Mouse (Mus musculus): ENCODE data around the gene Dap. TPM values are rescaled to one million over a fixed set of nuclear protein-coding genes. Genes with fewer than 3 reads are reported as not detected.

The Dap gene
- polyA plus RNA-seq, 1 experiment from 2014 or later: 54.2 TPM

- Histone ChIP-seq H3K36me3 (ENCODE audit: control insufficient read depth, insufficient read depth) (no peaks in the 10 kb centered on the region), H3K27ac (ENCODE audit: low read length) (no peak overlapping the region), H3K9ac (ENCODE audit: low read depth, low read length) (no peak overlapping the region), H3K9me3 (replicated peaks; ENCODE audit: control insufficient read depth, low read length) (no peaks in the 10 kb centered on the region), H3K4me3 (ENCODE audit: low read depth, low read length) (no peak overlapping the region), H3K27me3 (ENCODE audit: control insufficient read depth, insufficient read depth, low read depth, low read length) (peaks cover 17% of the 10 kb centered on the region), H3K4me2 (ENCODE audit: low read depth, low read length) (no peak overlapping the region), H3K4me1 (ENCODE audit: control insufficient read depth, low read depth, low read length) (no peaks in the 10 kb centered on the region)
- ATAC-seq (ENCODE audit: low read depth): no peak
- 13% methylated on average over 40 of the region's 40 CpGs for WGBS (ENCODE audit: insufficient replicate concordance)
Measured at GRCm38 (mm10) chr15:31296882-31297776, 73.0 kb downstream of the Dap start.

DNA sequence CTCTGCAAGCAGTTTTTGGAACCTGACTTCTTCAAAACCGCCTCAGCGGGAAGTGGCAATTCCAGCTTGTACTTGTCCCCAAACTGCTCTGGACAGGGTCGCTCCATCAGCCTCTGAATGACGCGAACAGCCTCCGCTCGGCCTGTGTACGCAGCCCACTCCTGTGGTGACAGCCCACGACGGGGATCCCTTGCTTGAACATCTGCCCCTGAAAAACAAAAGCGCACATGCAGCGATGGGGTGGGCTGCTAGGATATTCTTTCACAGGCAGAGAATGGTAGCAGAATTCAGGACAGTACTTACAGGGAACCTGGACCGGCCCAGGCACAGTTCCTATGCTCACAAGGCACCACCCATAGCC, 73.6 kb downstream of the Dap start:
- Histone ChIP-seq H3K27ac (ENCODE audit: low read length) (no peak overlapping the region), H3K27me3 (ENCODE audit: control insufficient read depth, insufficient read depth, low read depth, low read length) (peaks cover 17% of the 10 kb centered on the region), H3K4me2 (ENCODE audit: low read depth, low read length) (no peak overlapping the region), H3K36me3 (ENCODE audit: control insufficient read depth, insufficient read depth) (no peaks in the 10 kb centered on the region), H3K9ac (ENCODE audit: low read depth, low read length) (no peak overlapping the region), H3K9me3 (replicated peaks; ENCODE audit: control insufficient read depth, low read length) (no peaks in the 10 kb centered on the region), H3K4me1 (ENCODE audit: control insufficient read depth, low read depth, low read length) (no peaks in the 10 kb centered on the region), H3K4me3 (ENCODE audit: low read depth, low read length) (no peak overlapping the region)
- WGBS (ENCODE audit: insufficient replicate concordance): 33% methylated on average over 13 of the region's 13 CpGs
- ATAC-seq (ENCODE audit: low read depth): no peak

GRCm38 (mm10) chr15:31299258-31299917, 75.3 kb downstream of the Dap start:
- Histone ChIP-seq H3K27ac (ENCODE audit: low read length) (no peak overlapping the region), H3K4me1 (ENCODE audit: control insufficient read depth, low read depth, low read length) (no peaks in the 10 kb centered on the region), H3K36me3 (ENCODE audit: control insufficient read depth, insufficient read depth) (no peaks in the 10 kb centered on the region), H3K4me2 (ENCODE audit: low read depth, low read length) (no peak overlapping the region), H3K4me3 (ENCODE audit: low read depth, low read length) (no peak overlapping the region), H3K27me3 (ENCODE audit: control insufficient read depth, insufficient read depth, low read depth, low read length) (peaks cover 17% of the 10 kb centered on the region), H3K9ac (ENCODE audit: low read depth, low read length) (no peak overlapping the region), H3K9me3 (replicated peaks; ENCODE audit: control insufficient read depth, low read length) (no peaks in the 10 kb centered on the region)
- no peak for ATAC-seq (ENCODE audit: low read depth)
- WGBS (ENCODE audit: insufficient replicate concordance): 21% methylated on average over 6 of the region's 6 CpGs

GRCm38 (mm10) chr15:31302293-31302990, 78.3 kb downstream of the Dap start:
- WGBS (ENCODE audit: insufficient replicate concordance): 65% methylated on average over 12 of the region's 12 CpGs
- Histone ChIP-seq H3K27me3 (ENCODE audit: control insufficient read depth, insufficient read depth, low read depth, low read length) (peaks cover 7% of the 10 kb centered on the region), H3K36me3 (ENCODE audit: control insufficient read depth, insufficient read depth) (no peaks in the 10 kb centered on the region), H3K4me1 (ENCODE audit: control insufficient read depth, low read depth, low read length) (no peaks in the 10 kb centered on the region), H3K4me3 (ENCODE audit: low read depth, low read length) (no peak overlapping the region), H3K27ac (ENCODE audit: low read length) (no peak overlapping the region), H3K9ac (ENCODE audit: low read depth, low read length) (no peak overlapping the region), H3K4me2 (ENCODE audit: low read depth, low read length) (no peak overlapping the region), H3K9me3 (replicated peaks; ENCODE audit: control insufficient read depth, low read length) (no peaks in the 10 kb centered on the region)
- ATAC-seq (ENCODE audit: low read depth): no peak

- H3K27ac ChIP-seq (ENCODE audit: low read length): no peak overlapping the region
- no peak for ATAC-seq (ENCODE audit: low read depth)
- no peak overlapping the region for H3K9ac ChIP-seq (ENCODE audit: low read depth, low read length)
Measured at GRCm38 (mm10) chr15:31304302-31304701, 80.2 kb downstream of the Dap start.

DNA sequence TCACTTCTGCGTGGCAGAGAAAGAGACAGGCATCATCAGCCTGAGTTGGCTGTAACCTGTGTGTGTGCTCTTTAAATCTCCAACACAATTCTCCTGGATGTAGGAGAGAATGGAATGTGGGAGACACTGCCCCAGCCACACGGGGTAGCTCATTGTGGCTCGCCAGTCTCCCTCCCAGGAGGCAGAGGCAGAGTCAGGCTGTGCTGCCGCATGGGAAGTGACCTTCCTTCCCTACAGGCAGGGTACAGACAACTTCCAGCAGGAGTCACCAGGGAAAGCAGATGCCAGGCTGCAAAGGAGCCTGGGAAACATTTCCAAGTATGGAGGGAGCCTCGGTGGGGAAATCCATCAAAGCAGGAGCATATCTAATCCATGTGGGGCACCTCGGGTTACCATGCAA, 81.1 kb downstream of the Dap start:
- Histone ChIP-seq H3K9ac (ENCODE audit: low read depth, low read length) (no peak overlapping the region), H3K9me3 (replicated peaks; ENCODE audit: control insufficient read depth, low read length) (no peaks in the 10 kb centered on the region), H3K4me1 (ENCODE audit: control insufficient read depth, low read depth, low read length) (no peaks in the 10 kb centered on the region), H3K36me3 (ENCODE audit: control insufficient read depth, insufficient read depth) (no peaks in the 10 kb centered on the region), H3K27me3 (ENCODE audit: control insufficient read depth, insufficient read depth, low read depth, low read length) (no peaks in the 10 kb centered on the region), H3K4me2 (ENCODE audit: low read depth, low read length) (no peak overlapping the region), H3K4me3 (ENCODE audit: low read depth, low read length) (no peak overlapping the region), H3K27ac (ENCODE audit: low read length) (no peak overlapping the region)
- no peak for ATAC-seq (ENCODE audit: low read depth)
- 62% methylated on average over 6 of the region's 6 CpGs for WGBS (ENCODE audit: insufficient replicate concordance)

More at GRCm38 (mm10) chr15:31304302-31304701, 80.2 kb downstream of the Dap start:
- Histone ChIP-seq H3K9me3 (replicated peaks; ENCODE audit: control insufficient read depth, low read length) (no peaks in the 10 kb centered on the region), H3K36me3 (ENCODE audit: control insufficient read depth, insufficient read depth) (no peaks in the 10 kb centered on the region), H3K4me3 (ENCODE audit: low read depth, low read length) (no peak overlapping the region), H3K4me2 (ENCODE audit: low read depth, low read length) (no peak overlapping the region), H3K4me1 (ENCODE audit: control insufficient read depth, low read depth, low read length) (no peaks in the 10 kb centered on the region), H3K27me3 (ENCODE audit: control insufficient read depth, insufficient read depth, low read depth, low read length) (no peaks in the 10 kb centered on the region)
- WGBS (ENCODE audit: insufficient replicate concordance): 41% methylated on average over 3 of the region's 3 CpGs

DNA sequence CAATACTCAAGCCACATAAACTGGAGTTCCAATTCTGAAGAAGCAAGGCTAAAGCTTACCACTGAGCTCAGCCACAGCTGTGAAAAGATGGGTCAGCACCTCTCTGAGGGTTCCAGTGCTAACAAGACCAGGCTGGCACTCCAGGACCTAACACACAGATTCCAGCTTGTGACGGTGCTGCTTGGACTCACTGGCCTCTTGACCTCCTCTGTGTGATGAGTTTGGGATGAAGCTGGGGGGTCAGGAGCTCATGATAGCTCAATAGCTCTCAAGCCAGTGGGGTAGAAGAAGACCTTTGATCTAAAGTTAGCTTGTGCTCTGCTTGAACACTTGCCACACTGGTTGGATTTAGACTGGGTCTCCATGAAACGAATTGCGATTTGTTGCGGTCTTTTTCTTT, 82.6 kb downstream of the Dap start:
- Histone ChIP-seq H3K9ac (ENCODE audit: low read depth, low read length) (no peak overlapping the region), H3K27ac (ENCODE audit: low read length) (no peak overlapping the region), H3K27me3 (ENCODE audit: control insufficient read depth, insufficient read depth, low read depth, low read length) (no peaks in the 10 kb centered on the region), H3K4me3 (ENCODE audit: low read depth, low read length) (no peak overlapping the region), H3K36me3 (ENCODE audit: control insufficient read depth, insufficient read depth) (no peaks in the 10 kb centered on the region), H3K4me1 (ENCODE audit: control insufficient read depth, low read depth, low read length) (no peaks in the 10 kb centered on the region), H3K9me3 (replicated peaks; ENCODE audit: control insufficient read depth, low read length) (no peaks in the 10 kb centered on the region), H3K4me2 (ENCODE audit: low read depth, low read length) (no peak overlapping the region)
- ATAC-seq (ENCODE audit: low read depth): no peak
- WGBS (ENCODE audit: insufficient replicate concordance): 85% methylated on average over 4 of the region's 4 CpGs

GRCm38 (mm10) chr15:31309526-31309925, 85.4 kb downstream of the Dap start:
- 54% methylated on average over 15 of the region's 15 CpGs for WGBS (ENCODE audit: insufficient replicate concordance)
- no peak overlapping the region for H3K9ac ChIP-seq (ENCODE audit: low read depth, low read length)
- H3K27ac ChIP-seq (ENCODE audit: low read length): no peak overlapping the region
- no peak overlapping the region for H3K4me3 ChIP-seq (ENCODE audit: low read depth, low read length)
- H3K9me3 ChIP-seq (replicated peaks; ENCODE audit: control insufficient read depth, low read length): no peaks in the 10 kb centered on the region
- H3K27me3 ChIP-seq (ENCODE audit: control insufficient read depth, insufficient read depth, low read depth, low read length): no peaks in the 10 kb centered on the region
- H3K36me3 ChIP-seq (ENCODE audit: control insufficient read depth, insufficient read depth): no peaks in the 10 kb centered on the region
- ATAC-seq (ENCODE audit: low read depth): no peak
- no peaks in the 10 kb centered on the region for H3K4me1 ChIP-seq (ENCODE audit: control insufficient read depth, low read depth, low read length)
- H3K4me2 ChIP-seq (ENCODE audit: low read depth, low read length): no peak overlapping the region

DNA sequence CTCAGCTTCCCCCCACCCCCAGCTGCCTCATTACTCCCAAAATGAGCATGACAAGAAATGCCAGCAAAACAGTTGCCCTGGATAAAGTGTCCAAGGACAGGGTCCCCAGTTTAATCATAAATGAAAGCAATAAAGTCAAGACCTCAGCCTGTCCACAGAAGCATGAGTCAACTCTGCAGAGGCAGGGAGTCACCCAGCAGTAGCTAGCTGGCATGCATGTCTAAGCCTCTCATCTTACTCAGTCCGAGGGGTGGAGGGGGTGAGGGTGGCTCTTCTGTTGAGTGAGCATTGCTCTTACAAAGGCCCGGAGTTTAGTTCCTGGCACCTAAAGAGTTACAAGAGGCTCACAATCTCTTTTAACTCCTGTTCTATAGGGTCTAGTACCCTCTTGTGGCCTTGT, 87.9 kb downstream of the Dap start:
- Histone ChIP-seq H3K27me3 (ENCODE audit: control insufficient read depth, insufficient read depth, low read depth, low read length) (no peaks in the 10 kb centered on the region), H3K27ac (ENCODE audit: low read length) (no peak overlapping the region), H3K4me2 (ENCODE audit: low read depth, low read length) (no peak overlapping the region), H3K4me3 (ENCODE audit: low read depth, low read length) (no peak overlapping the region), H3K9me3 (replicated peaks; ENCODE audit: control insufficient read depth, low read length) (no peaks in the 10 kb centered on the region; the same call in 1 of the 2 replicates), H3K36me3 (ENCODE audit: control insufficient read depth, insufficient read depth) (no peaks in the 10 kb centered on the region), H3K4me1 (ENCODE audit: control insufficient read depth, low read depth, low read length) (no peaks in the 10 kb centered on the region), H3K9ac (ENCODE audit: low read depth, low read length) (no peak overlapping the region)
- no peak for ATAC-seq (ENCODE audit: low read depth)
- 63% methylated on average over 2 of the region's 2 CpGs for WGBS (ENCODE audit: insufficient replicate concordance)
